Mouse (Mus musculus): ENCODE results near the gene Kif5a.

The Kif5a gene

DNA sequence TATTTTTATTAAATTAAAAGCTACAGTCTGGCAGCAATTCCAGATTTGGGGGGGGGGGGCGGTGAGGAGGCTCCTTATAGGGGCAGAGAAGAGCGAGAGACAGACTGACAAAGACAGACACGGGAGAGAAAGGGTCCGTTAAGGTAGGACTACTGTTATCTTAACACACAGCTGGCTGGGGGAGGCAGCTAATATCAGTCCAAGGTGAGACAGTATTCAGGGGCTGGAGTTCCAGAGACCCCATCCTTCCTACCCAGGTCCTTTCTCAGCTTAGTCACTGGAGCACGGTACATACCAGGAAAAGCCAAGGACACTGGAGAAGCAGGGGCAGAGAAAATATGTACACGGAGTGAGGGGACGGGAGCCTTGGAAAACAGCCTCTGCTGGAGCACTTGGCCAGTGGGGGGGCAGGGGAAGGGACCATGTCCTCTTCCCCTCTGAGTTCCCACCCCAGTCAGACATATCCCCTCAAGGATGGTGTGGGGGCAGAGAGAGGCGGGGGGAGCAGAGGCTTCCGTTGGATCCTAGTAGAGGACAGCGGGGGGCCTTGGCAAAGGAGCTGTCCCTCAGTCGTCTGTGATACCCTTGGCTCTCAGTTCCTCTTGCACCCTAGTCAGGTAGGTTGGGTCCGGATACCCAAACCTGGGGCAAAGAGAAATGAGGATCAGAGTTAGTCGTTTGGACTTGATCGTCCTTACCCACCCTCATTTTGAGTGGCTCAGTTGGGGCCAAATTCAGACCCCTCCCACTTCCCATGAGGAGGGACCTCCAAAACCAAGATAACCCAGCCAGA is 72.6 kb downstream of the Kif5a start:
- DNase-seq, result no peak

DNA sequence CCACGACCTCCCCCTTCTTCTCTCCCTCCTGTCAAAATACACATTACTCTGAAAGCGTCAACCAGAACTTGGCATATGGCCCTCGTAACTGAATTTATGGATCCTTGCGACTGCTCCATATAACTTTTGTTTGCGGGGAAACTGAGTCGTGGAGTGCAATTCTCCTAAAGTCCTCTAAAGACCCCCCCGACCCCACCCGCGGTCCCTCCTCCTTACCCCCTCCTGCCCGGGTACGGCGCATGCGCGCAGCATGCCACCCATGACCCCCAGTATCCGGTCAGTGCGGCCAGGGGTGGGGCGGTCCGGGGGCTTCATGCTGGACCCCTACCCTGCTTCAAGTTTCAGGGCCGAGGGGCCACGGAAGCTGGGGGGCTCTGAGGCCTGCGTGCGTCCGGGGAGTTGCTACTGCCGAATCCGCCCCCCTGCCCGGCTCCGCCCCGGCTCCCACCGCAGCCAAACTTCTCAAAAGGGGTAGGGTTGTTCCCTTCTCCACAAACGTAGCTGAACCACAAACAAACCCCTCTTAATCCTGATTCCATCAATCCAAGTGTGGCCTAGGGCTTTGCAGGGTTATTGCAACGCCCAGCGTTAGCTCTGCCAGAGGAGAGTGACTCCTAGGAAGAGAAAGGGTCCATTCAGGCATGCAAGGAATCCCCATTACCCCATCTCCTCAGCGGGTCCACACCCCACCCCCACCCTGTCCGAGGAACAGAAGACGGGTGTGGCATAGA is 73.3 kb downstream of the Kif5a start, which contains the start of gene Arhgef25:
Gene Arhgef25 (minus strand): TSS at position 433 of the 731 bp plus-strand sequence.
- peak in 1 of 2 experiments; percentile 34 for DNase-seq

DNA sequence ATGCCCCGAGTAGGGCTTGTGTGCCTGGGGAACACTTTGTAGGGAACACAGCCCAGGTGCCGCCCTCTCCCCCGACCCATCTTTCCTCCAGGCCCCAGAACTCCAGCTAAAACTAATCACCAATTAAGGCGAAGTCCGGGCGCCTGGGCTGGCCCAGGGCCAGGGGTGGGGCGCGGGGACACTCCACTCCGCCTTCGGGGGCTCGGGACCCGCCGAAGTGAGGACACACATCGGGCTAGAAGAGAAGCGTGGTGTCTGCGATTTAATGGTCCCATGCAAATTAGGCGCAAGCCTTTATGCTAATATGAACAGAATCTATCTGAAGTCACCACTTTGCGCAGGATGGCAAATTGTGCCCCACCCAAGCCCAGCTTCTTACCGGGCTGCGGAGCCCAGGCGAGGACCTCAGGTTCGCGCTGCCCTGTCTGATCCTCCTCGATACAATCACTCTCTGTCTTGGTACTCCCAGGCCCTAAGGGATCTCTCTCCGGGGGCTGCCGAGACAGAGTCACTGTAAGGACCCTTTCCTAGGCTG is 74.0 kb downstream of the Kif5a start:
- peak; percentile 40 to 45 for DNase-seq

DNA sequence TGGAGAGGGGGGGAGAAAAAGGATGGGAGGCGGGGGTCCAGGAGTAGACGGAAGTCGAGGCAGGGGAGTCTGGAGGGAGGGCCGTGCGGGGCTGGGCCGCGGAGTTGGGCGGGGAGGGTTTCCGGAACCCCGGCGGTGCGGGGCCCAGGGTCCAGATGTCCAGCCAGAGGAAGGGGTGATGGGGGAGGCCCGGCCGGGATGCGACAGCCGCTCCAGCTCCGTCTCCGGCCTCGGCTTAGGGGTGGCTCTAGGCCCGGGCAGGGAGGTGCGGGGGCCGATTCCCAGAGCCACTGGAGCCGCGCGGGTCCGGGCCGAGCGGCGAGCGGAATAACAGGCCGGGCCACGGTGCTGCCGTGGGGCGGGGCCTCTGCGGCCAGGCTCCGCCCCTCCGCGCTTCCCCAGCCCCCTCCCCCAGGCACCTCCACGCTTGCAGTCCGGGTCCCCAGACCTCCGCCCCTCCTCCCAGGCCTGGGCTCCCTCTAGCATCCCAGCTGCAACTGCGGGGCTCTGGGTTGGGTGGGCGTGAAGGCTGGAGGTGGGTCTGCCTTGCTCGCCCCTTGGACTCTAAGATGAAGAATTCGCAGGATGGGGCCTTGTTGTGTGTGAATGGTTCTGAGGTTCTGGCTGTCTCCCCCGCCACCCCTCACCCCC is 74.6 kb downstream of the Kif5a start:
- DNase-seq, result peak; percentile 63 to 75

DNA sequence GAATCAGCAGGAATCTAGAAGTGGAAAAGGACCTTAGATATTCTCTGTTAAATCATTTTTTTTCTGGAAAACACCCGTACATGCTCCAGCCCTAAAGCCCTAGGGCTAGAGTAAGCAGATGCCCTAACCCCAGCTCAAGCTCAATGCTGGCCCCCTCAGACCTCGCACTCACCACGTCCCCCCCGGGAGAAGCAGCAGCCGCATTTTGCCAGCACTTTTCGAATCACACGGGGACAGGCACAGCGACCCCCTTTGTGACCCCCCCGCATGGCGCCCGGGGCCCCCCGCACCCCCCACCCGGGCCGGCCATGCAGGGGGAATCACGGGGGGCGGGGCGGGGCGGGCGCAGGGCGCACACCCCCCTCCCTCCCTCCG is 75.1 kb downstream of the Kif5a start:
- DNase-seq, result no peak

DNA sequence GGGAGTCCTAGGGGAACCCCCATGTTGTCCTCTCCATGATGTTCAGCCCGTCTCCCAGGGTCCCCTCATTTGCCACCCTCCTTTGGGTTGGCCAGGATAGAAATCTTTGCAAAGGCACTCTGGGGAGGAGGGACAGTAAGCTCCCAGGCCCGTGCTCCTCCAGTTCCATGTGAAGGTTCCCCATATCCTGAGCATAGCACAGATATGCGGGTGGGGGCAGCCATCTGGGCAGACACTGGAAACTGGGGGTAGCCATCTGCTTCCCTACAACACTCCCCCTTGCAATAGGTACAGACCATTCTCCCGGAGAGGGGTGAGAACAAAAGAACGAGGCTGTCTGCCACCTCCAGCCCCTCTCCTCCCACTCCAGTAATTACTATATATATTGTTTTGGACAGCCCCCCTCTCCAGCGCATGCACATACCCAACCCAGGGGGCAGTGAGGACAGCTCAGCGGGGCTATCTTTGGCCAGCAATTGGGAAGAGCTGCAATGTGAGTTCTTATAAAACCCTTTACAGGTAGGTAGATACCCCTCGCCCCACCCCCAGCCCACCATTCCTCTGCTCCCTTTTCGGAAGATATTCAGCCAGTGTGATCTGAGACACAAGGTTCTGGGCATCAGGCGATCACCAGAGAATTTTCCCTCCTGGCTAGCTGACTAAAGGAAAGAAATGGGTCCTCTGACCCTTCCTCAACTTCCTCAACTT is 75.6 kb downstream of the Kif5a start:
- DNase-seq, result peak in 1 of 2 experiments; percentile 56

DNA sequence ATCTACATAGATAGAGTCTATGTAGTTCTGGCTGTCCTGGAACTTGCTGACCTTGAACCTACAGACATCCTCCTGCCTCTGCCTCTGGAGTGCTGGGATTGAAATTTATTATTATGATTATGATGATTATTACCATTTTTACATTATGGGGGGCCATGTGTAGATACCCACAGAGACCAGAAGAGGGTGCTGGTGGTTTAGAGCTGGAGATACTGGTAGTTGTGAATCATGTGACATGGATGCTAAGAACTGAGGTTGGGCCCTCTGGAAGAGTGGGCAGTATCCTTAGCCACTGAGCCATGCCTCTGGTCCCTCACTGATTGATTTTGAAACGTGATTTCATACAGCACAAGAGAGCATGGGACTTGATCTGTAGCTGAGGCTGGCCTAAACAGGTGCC is 76.7 kb downstream of the Kif5a start:
- no peak for DNase-seq

DNA sequence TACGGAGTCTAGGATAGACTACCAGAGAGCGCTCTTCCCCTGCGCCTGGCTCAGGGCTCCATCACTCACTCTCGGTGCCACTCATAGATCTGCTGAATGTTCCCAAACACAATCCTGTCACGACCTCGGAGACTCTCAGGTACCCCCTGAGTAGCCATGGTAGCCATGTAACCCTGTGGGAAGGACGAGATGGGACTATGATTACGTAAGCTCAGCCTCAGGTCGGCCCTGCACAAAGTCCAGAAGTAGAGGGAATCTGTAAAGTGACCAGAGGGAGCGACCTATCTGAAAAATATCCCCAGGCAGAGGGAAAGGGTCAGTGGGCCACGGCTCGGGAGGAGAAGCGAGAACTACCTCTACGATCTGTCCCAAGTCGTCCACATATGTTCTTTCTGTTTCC is 77.6 kb downstream of the Kif5a start:
- DNase-seq, result no peak

DNA sequence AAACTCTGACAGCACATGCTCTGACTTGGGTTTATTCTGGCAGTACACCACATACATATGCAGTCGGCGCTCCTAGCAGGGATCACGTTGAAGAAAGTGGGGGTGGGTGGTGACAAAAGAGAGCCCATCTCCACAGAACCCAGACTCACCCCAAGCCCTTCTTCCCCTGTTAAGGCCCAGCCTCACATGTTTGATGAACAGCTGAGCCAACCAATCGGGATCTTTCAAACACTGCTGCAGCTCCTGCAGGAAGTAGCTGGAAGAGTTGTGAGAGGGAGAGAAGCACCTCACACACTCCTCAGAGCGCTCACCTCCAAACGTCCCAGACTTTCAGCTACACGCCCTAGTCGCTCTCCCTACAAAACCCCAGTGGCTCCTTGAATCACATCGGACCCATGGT is 78.0 kb downstream of the Kif5a start:
- no peak for DNase-seq

DNA sequence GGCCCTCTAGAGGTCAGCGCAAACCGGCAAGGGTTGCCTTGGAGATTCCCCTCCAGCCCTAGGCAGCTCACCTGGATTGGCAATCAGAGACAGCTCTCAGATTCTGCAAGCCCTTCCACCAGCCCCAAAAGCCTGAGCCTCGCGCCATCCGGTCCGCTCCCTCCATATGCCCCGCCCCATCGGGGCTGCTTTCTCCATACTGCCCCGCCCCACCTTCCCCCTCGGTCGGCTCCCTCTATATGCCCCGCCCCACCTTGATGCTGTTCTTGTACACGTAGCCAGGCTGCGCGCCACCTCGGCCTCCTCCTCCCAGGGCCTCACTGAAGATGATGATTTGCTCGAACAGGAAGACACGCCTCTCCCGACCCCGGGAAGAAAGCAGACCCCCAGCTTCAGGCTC is 79.4 kb downstream of the Kif5a start:
- no peak for DNase-seq

DNA sequence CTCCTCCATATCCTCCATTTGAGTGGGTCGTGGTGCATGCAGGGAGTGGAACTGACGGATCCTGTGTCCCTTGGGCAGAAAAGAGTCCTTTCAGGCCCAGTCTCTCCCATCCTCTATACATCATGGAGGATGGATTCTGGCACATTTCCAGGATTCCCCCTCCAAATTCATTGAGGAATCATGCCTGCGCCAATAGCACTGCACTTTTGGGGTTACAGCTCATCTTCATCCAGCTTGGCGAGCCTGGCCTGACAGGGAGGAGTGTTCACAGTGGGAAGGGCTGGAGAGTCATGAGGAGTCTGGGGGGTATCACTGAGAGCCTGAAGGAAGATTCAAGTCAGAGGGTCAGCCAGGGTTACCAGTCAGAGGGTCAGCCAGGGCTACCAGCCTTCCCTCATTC is 80.5 kb downstream of the Kif5a start:
- no peak for DNase-seq

DNA sequence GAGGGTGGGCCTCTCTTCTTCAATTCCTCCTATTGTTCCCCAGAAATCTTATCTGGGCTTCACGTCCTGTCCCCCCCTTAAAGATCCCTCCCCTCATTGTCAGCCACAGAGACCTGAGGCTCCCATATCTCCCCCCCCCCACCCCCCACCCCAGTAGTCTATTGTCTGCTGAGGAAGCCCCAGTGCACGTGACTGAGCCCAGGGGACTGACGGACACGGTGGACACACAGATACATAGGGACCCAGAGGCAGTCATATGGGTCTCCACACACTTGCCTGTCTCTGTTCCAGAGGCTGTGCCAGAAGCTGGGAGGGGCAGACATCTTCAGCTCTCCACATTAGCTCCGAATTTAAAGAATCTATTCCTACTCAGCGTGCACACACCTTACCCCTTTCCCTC is 81.6 kb downstream of the Kif5a start:
- DNase-seq, result no peak

DNA sequence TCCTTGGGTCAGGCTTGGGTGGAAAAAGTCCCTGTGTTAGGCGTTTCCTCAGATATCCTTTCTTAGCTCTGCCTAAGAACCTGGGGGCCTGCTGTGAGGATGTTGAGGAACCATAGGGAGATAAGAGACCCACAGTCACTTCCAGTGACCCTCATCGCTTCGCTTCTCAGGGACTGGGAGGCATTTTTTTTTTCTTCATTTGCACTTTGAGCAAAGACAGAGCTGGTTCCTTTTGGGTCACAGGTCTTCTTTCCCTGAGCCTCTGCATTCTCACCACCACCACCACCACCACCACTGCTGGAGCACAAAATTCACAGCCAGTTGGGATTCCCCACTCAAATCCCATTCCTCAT is 82.5 kb downstream of the Kif5a start:
- no peak for DNase-seq

DNA sequence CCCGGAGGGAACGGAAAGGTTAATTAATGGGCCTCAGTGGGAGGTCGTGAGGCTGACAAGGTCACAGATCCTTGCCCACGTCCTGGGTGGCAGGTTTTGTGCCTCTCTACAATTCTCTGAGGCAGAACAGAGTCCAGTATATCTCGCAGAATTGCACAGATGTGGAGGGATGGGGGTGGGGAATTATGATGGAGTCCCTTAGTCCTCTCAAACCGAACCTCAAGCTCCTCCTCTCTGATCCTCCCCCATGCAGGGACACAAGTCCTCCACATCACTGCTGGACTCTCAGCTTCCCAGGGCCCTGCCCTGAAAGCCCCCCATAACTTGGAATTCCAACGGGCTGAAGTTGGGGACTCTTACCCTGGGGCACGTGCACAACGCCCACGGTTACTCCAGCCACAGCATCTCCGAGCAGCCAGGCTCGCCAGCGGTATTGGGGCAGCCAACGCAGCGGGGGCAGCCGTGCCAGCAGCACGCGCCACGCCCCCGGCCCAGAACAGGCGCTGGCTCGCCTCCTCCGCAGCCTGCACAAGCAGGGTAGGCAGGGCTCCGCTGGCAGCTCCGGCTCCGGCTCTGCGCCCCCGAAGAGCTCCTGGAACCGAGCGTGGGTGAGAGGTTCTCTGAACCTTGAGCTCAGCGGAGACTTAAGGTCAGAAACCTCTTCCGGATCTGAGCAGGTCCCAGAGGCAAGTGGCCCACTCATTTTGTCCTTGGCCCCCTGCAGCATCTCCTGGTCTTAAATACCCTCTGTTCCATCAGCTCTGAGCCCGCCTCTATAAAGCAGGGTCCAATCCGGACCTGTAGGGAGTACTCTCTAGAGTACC is 83.1 kb downstream of the Kif5a start, which contains the start of gene Slc26a10:
Gene Slc26a10 (minus strand): TSS at position 775 of the 824 bp plus-strand sequence.
- no peak for DNase-seq

DNA sequence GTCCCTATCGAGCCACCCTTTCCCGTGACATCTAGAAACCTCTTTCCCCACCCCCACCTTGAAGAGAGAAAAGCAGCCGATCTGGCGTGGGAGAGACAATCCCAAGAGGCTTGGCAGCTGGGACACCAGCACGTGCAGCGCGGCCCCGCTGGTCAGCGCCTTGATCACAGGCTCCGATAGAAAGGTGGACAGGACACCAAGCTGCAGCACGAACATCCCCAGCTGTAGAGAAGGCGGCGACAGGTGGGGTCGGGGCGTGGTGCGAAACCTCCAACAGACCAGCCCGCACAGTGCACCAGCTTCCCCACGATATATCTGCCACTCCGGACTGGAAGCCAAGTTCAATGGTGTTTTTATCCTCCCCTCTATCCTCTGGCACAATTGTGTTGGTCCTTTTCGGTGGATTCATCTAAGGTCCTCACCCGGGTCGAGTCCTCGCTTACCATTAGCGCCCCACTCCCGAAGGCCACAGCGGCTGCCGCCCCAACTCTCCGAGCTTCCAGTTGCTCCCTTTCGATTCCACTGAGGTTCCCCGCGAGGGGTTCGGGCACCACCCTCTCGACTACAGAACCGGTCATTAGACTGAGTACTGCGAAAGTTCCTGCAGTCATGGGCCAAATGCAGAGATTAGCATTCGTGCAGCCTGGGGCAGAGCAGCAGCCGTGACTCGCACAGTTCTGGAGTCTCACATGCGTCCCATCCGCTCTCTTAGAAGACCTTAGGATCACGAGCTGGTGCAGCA is 84.7 kb downstream of the Kif5a start:
- no peak for DNase-seq

DNA sequence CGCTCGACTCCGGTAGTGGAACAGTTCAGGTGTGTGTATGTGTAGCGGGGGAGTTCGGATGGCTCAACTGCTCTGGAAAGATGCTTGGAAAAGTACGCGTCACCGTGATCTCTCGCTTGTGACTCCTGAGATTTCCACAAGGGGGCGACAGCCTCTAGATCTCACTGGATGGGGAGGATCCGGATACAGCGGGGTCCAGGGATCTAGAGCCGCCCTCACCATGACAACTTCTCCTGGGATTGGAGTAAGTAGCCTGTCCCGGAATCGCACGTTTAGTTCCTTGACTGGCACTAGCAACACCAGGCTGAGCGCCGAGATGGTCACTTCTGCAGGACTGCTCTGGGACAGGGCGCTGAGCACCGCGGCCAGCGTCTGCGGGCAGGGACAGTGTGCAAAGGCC is 85.4 kb downstream of the Kif5a start:
- peak; percentile 81 to 85 for DNase-seq

DNA sequence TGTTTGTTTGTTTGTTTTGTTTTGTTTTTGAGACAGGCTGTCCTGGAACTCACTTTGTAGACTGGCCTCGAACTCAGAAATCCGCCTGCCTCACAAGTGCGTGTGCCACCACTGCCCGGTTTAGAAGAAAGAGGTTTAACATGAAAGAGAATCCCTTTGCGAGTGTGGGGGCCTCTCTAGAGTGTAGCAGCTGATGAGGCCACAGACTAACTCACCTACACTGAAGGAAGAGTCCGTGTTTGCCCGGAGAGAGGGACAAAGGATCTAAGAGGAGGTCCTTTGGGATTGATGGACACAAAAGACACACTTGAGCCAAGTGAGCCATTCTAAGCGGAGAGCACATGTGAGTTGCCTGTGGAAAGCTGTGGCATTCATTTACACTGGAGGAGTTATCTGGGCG is 85.9 kb downstream of the Kif5a start:
- DNase-seq, result no peak

DNA sequence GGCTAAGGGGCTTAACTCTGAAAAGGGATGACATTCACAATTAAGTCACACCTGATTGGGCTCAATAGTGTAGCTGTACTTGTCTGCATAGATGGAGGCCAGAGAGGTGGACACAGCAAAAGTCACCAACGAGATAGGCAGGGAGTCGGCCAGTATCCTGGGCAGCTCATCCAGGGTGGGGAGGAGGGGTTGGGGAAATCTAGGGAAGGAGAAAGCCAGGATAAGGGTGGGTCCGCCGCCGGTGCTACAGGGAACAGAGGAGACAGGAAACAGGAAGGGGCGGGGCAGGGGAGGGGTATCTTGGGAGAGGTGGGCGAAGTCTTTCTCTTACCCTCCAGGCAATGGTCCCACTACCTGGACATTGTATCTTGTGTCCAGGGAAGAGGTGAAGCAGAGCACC is 86.4 kb downstream of the Kif5a start:
- DNase-seq, result no peak

DNA sequence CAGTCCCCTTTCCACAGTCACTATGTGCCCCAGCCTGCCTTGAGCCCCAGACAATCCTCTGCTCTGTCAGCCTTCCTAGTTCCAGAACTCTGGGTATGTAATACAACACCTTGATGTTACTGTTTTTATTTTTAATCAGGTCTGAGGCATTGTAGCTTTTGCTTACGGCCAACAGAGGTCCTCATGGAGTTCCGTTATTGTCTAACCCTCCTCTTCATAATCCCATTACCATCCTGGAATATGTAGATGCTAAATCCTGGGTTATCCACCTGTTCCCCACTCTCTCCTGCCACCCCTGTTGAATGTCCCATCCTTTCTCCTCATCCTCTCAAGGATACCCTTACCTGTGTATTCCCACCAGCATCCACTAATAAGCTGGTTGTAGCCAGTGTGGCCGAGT is 86.9 kb downstream of the Kif5a start:
- DNase-seq, result no peak

All from cerebellum, postnatal 36 days (tissue).